Mouse (Mus musculus) mammary gland, adult 2 months (tissue): ENCODE measurements around the gene Spin2f. TPM values are rescaled to one million over a fixed set of nuclear protein-coding genes. Genes with fewer than 3 reads are reported as not detected.

ENCODE experiments used
- polyA plus RNA-seq: library from polyadenylated mRNA; depleted of rRNA; stranded (reverse); fragments of >200 nt; gene quantifications from 2 replicates; pipeline ENCODE4 v1.2.3, GENCODE M21; 2012; ENCODE audit warnings: low replicate concordance; rRNA removed

Spin2f gene
- polyA plus RNA-seq = not detected in 2 replicates

DNA sequence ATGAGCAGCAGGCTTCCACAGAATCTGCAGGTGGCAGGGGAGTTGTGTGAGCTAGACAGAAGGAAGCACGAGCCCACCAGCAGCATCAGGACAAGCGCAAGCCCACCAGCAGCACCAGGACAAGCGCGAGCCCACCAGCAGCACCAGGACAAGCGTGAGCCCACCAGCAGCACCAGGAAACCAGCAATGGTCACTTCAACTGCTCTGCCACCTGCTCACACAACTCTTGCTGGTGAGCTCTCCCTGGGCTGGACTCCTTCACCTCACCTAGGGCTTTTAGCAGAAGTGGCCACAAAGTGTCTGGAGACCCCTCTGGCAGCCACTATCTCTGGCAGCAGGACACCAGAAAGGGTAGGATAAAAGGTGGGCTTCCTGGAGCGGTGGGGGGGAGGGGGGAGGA, at the start of gene Spin2f:
Gene Spin2f, plus strand, starts transcription at position 301 of the 400 bp plus-strand sequence.

Other genes with a start within 250 kb of the Spin2f start
- gene Btbd35f29, start 136.2 kb upstream of the Spin2f start, polyA plus RNA-seq = not detected in 2 replicates
- not detected in 2 replicates for gene Btbd35f26, start 82.6 kb downstream of the Spin2f start, polyA plus RNA-seq
- not detected in 2 replicates for gene Btbd35f19, start 130.0 kb downstream of the Spin2f start, polyA plus RNA-seq